Mouse (Mus musculus): ENCODE measurements around the gene Zic5. TPM values are rescaled to one million over a fixed set of nuclear protein-coding genes. Genes with fewer than 3 reads are reported as not detected.

The Zic5 gene
- polyA plus RNA-seq, 1 experiment, result not detected

- TF ChIP-seq GATA1 (IDR thresholded peaks at IDR 0.05; ENCODE audit: borderline replicate concordance, low read length) (no peak), FLI1 (IDR thresholded peaks at IDR 0.05; ENCODE audit: low read length) (no peak)
Observed at GRCm38 (mm10) chr14:122412841-122413541, 52.5 kb downstream of the Zic5 start.

More at GRCm38 (mm10) chr14:122412841-122413541, 52.5 kb downstream of the Zic5 start:
- Histone ChIP-seq H3K9me3 (no peaks in the 10 kb centered on the region), H3K4me3 (replicated peaks) (no peak overlapping the region), H3K4me1 (no peaks in the 10 kb centered on the region), H3K27me3 (replicated peaks) (peaks cover 15% of the 10 kb centered on the region), H3K36me3 (replicated peaks; ENCODE audit: low read length) (no peaks in the 10 kb centered on the region)

Other genes starting within 250 kb of the Zic5 start
- not detected in 2 replicates for gene Gm5089, start 14.6 kb downstream of the Zic5 start, polyA plus RNA-seq (2012; ENCODE audit: insufficient read depth, low replicate concordance)
- gene Zic2, start 9.8 kb upstream of the Zic5 start, polyA plus RNA-seq (2012; ENCODE audit: insufficient read depth, low replicate concordance), result not detected in 2 replicates
- not detected in 2 replicates for gene Gm10837, start 24.9 kb upstream of the Zic5 start, polyA plus RNA-seq (2012; ENCODE audit: insufficient read depth, low replicate concordance)
- gene Pcca, start 68.6 kb upstream of the Zic5 start, polyA plus RNA-seq (2012; ENCODE audit: insufficient read depth, low replicate concordance), result 2.5 and 31.6 TPM in 2 replicates